Mouse (Mus musculus) Patski (cell line): ENCODE measurements at regions not wholly inside any gene's neighbourhood (a gene's known extent, or its start where the extent isn't known, plus 50 kb on each side); places are given as distances from the start of the nearest gene placed in this dataset.
A peak's percentile ranks its signal among the peaks of the same experiment; 100 is the strongest.
"Not testable (repeated sequence)": the region's sequence is repeated elsewhere in the genome, so short reads cannot be mapped to it uniquely, and the experiment has no call there.

ENCODE experiments used
- ATAC-seq: fragments of 100-300 bp; one replicate; pipeline ENCODE4 v1.8.0; 2021
- CTCF ChIA-PET: fragments of 350-600 bp; sonication (Branson Sonifier 250); formaldehyde crosslinking; loops from one replicate; lab custom pipeline; 2022; ENCODE audit warnings: inconsistent platforms; lab: Charles Lee
- POLR2A ChIA-PET: fragments of 350-600 bp; sonication (Branson Sonifier 250); formaldehyde crosslinking; loops from one replicate; lab custom pipeline; 2022; ENCODE audit warnings: antibody characterized with exemption, inconsistent platforms; lab: Charles Lee
- DNase-seq: peaks from one replicate; pipeline ENCODE4 v3.0.0-alpha.2; 2011; ENCODE audit warnings: low read depth, low spot score
- H3K27me3 ChIP-seq: fragments of 371-371 bp; one replicate; pipeline ENCODE4 v1.5.1; 2021
- CTCF ChIP-seq: fragments of 100-300 bp; IDR thresholded peaks from one replicate; pipeline ENCODE4 v1.5.1; 2021
- in situ Hi-C: fragments of 300-500 bp; cut with MboI; formaldehyde crosslinking; loops from 3 replicates; pipeline ENCODE4 v1.11.1; 2018; ENCODE audit warnings: low pct_unique_long_range_greater_than_20kb, mixed read lengths

DNA sequence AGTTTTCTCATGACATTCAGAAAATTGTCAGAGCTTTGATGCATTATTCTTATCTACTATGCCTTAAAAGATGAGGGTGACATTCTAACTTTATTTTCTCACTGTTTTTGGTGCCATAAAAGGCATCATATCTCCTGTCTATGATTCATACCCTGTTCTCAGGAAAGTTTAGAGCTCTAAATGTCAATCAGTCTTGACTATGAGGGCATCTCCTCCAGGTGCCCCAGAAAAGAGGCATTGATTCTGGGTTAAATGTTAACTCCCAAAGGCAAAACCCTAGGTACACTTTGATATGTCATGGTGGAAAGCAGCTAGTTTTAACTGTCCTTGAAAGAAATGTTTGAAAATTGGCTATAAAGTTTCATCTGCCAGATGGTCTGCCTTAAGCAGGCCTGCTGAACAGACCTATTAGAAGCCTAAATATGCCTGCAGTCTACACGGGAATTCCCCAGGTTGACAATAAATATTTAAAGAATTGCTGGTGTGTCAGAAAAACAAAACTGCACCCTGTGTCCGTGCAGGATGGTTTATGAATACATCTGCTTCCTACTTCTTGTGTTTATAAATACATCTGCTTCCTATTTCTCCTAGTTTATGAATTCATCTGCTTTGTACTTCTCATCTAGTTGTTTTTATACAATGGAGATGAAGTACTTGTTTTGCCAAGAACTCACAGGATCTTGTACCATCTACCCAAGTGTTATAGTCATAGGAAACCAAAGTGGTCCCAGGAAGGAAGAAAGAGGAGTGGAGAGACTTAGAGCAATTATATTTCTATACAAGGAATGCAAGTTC, 172.3 kb downstream of the Snca start:
- CTCF ChIA-PET = no interaction called here
- TF ChIP-seq CTCF = no peak
- DNase-seq (no peak), ATAC-seq (no peak)
- H3K27me3 ChIP-seq = no peaks in the 10 kb centered on the region
- in situ Hi-C loops = no loop called here
- POLR2A ChIA-PET = no interaction called here

DNA sequence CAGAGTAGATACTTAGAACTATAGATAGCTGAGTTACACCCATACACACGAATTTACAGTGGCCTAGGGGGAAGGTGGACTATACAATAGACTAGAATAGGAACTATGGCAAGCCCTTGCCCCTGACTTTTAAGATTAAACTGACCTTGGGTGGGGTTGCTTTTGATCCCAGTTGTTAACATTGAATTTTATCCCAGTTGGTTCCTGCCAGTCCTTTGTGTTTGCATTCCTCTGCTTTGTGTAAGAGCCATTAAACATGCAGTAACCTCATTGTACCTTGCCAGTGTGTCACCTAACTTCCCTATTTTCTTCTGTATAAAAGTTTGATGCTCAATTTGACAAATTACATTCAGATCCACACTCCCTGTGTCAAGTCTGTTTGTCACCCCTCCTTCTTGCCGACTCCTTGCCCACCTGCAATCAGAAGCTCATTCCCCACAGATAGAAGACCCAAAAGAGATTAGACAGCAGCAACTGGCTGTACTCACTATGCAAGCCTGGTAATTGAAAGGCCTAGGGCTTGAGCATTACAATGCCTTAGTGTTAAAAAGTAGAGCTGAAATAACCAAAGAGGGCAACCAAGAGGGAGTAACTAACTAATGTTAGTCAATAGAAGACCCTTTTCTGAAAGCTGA, 182.6 kb downstream of the Snca start:
- H3K27me3 ChIP-seq, in situ Hi-C loops, ATAC-seq, DNase-seq, CTCF ChIA-PET, POLR2A ChIA-PET: not testable (repeated sequence)

DNA sequence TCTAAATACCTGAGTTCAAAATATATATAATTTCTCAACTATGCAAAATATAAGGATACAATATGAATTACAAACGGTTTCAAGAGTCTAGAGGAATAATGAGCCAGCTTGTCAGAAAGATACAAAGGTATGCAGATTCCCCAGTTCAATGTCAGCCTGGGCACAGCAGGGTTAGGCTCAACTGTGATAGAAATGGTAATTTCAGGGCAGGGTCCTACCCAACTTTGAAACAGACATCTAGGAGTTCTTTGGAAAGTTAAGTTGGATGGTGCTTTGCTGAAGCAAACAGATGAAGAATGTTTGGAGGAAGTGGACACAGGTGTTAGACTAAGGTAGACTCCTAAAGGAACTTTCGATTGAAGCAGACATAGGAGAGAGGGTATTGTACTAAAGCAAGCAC, 187.4 kb downstream of the Snca start:
- no peak for TF ChIP-seq CTCF
- in situ Hi-C loops = no loop called here
- H3K27me3 ChIP-seq = no peaks in the 10 kb centered on the region
- CTCF ChIA-PET = no interaction called here
- POLR2A ChIA-PET = no interaction called here
- DNase-seq (no peak), ATAC-seq (no peak)

DNA sequence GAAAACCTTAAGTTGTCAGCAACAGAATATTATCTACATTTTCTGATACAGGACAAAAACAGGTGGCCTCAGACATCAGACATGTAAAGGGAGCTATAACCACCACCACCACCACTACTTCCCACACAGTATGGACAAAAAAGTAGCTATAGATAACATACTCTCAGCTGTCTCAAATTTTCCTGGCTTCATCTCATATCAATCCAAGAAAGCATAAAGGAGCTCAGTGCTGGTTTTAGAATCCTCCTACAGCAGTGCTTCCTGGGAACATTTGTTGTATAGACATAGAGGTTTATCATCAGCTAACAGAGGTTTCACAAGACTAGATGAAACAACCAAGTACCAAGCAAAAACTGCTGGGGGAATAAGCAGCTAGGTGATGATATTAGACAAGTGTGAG, 213.3 kb downstream of the Snca start:
- ChIA-PET CTCF (no interaction called here), POLR2A (no interaction called here)
- ATAC-seq = no peak
- no peak for DNase-seq
- TF ChIP-seq CTCF = no peak
- no peaks in the 10 kb centered on the region for H3K27me3 ChIP-seq
- in situ Hi-C loops = no loop called here

DNA sequence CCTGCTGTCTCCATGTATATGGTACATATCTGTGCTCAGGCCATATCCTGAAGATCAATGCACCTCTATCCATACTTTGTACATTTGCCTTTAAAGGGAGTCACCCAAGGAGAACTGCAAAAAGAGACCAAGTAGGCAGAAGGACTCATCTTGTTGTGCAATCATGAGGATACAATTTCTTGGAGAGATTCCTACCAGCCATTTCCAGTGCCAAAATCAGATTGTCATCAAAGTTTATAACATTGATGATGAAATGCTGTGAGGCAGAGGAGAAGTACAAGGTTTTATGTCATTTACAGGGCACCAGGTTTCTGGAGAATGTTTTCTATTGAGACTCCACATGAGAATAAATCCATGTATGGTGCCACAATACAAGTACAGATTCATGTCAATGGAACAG, 229.5 kb downstream of the Snca start:
- DNase-seq (no peak), ATAC-seq (no peak)
- TF ChIP-seq CTCF = no peak
- H3K27me3 ChIP-seq = no peaks in the 10 kb centered on the region
- POLR2A ChIA-PET = no interaction called here
- CTCF ChIA-PET = no interaction called here
- in situ Hi-C loops = no loop called here

DNA sequence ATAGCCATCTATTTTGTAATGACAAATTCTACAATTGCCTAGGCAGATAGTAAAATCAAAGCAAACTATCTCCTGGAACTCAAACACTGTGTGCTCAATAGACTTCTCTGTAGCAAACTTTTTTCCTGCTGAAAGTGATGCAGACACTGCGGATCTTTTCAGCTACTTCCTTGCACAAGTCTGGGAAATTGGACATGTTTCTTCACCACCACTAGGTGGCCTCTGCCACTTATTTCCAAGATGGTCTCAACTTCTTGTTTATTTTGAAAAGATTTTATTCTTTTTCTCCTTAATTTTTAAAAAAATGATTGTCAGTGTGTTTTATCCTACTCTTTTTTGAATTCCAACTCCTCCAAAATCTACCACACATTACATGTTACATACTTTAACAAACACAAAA, 265.4 kb downstream of the Snca start:
- TF ChIP-seq CTCF = peak; percentile 48
- ChIA-PET CTCF (no interaction called here), POLR2A (no interaction called here)
- no peak for ATAC-seq
- in situ Hi-C loops = no loop called here
- DNase-seq = no peak
- H3K27me3 ChIP-seq = peaks cover 7% of the 10 kb centered on the region

DNA sequence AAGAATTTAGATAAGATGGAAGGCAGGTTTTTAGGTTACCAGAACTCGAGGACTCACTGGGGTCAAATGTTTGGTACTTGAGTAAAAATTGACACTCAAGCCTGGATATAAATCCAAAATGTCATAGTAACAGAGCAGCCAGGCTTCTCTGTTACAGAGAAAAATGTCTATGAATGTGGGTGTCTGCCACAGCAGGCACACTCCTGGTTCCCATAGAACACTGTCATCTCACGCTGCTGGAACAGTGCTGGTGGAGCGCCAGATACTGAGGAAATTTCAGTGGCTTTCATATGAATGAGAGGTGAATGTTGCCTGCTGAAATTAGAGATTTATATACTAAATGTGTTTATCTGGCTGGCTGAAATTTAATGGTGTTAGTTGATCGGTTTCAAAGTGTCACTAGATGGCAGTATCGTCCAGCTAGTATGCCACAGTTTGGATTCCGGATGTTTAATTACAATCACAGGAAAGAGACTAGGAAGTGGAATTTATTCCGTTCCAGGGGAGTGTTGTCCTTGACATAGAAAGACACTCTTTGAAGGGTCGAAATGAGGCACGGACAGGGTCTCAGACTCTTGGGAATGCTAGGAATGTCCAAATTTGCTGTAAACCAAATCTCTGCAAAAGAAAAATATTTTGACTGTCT, 273.9 kb downstream of the Snca start:
- ChIA-PET POLR2A (no interaction called here), CTCF (no interaction called here)
- TF ChIP-seq CTCF = peak; percentile 41
- DNase-seq = no peak
- in situ Hi-C loops = no loop called here
- no peak for ATAC-seq
- H3K27me3 ChIP-seq = no peaks in the 10 kb centered on the region
